Mouse (Mus musculus) midbrain, embryonic 15.5 days (tissue): ENCODE results near the gene Ltv1. TPM values are rescaled to one million over a fixed set of nuclear protein-coding genes. Genes with fewer than 3 reads are reported as not detected.
"Not testable (repeated sequence)": the region's sequence is repeated elsewhere in the genome, so short reads cannot be mapped to it uniquely, and the experiment has no call there.

Experiments
- ATAC-seq: fragments of 200-750 bp; cut with Nextera tagmentation; replicated peaks from 2 replicates; pipeline ENCODE4 v1.8.0; 2017; ENCODE audit warnings: moderate TSS enrichment
- H3K27ac ChIP-seq: fragments of 300-500 bp; sonication (generic); 2 replicates; pipeline ENCODE4 v1.5.1; 2015; ENCODE audit warnings: mild to moderate bottlenecking, inconsistent platforms
- H3K27me3 ChIP-seq: fragments of 300-500 bp; sonication (generic); replicated peaks from 2 replicates; pipeline ENCODE4 v1.6.1; 2015; ENCODE audit warnings: inconsistent platforms
- H3K36me3 ChIP-seq: fragments of 300-500 bp; sonication (generic); replicated peaks from 2 replicates; pipeline ENCODE4 v1.6.1; 2015; ENCODE audit warnings: inconsistent platforms
- H3K4me1 ChIP-seq: fragments of 300-500 bp; sonication (generic); 2 replicates; pipeline ENCODE4 v1.6.1; 2015; ENCODE audit warnings: inconsistent platforms
- H3K4me2 ChIP-seq: fragments of 300-500 bp; sonication (generic); 2 replicates; pipeline ENCODE4 v1.6.1; 2015; ENCODE audit warnings: inconsistent platforms, mild to moderate bottlenecking, moderate library complexity
- H3K4me3 ChIP-seq: fragments of 300-500 bp; sonication (generic); 2 replicates; pipeline ENCODE4 v1.5.1; 2015; ENCODE audit warnings: mild to moderate bottlenecking, inconsistent platforms
- H3K9ac ChIP-seq: fragments of 300-500 bp; sonication (generic); 2 replicates; pipeline ENCODE4 v1.6.1; 2015; ENCODE audit warnings: mild to moderate bottlenecking, inconsistent platforms
- H3K9me3 ChIP-seq: fragments of 300-500 bp; sonication (generic); 2 replicates; pipeline ENCODE4 v1.6.1; 2016; ENCODE audit warnings: inconsistent platforms
- WGBS: fragments of 180-500 bp; shearing (Covaris S2); methylation state at CpG from one replicate; pipeline ENCODE4 v1.1.7; 2015; ENCODE audit warnings: mixed read lengths; 5-methylcytosine and 5-hydroxymethylcytosine counted together
- polyA plus RNA-seq: library from polyadenylated mRNA; unstranded; fragments of >200 nt; fragmentation: Nextera tagmentation; extraction: Ambion mirVana; gene quantifications from 2 replicates; pipeline ENCODE4 v1.2.1, GENCODE M21; 2015

The Ltv1 gene
- polyA plus RNA-seq, 1 experiment from 2014 or later: 33.7 TPM

- Histone ChIP-seq H3K4me3 (no peak overlapping the region), H3K4me1 (no peaks in the 10 kb centered on the region), H3K27ac (no peak overlapping the region), H3K9ac (no peak overlapping the region), H3K27me3 (no peaks in the 10 kb centered on the region), H3K36me3 (no peaks in the 10 kb centered on the region), H3K9me3 (no peaks in the 10 kb centered on the region), H3K4me2 (no peak overlapping the region)
- ATAC-seq: no peak
- 85% methylated on average over 12 of the region's 12 CpGs for WGBS
Observed at GRCm38 (mm10) chr10:13213956-13214355, 21.0 kb upstream of the Ltv1 start.

- H3K4me3 ChIP-seq: no peak overlapping the region
- ATAC-seq: no peak
- no peaks in the 10 kb centered on the region for H3K27me3 ChIP-seq
- H3K27ac ChIP-seq: no peak overlapping the region
- H3K9me3 ChIP-seq: no peaks in the 10 kb centered on the region
- H3K4me2 ChIP-seq: no peak overlapping the region
- H3K4me1 ChIP-seq: no peaks in the 10 kb centered on the region
- WGBS: 86% methylated on average over 6 of the region's 6 CpGs
- H3K9ac ChIP-seq: no peak overlapping the region
- no peaks in the 10 kb centered on the region for H3K36me3 ChIP-seq
Observed at GRCm38 (mm10) chr10:13212829-13213228, 19.9 kb upstream of the Ltv1 start.

GRCm38 (mm10) chr10:13212326-13212725, 19.4 kb upstream of the Ltv1 start:
- no peaks in the 10 kb centered on the region for H3K36me3 ChIP-seq
- no peak overlapping the region for H3K9ac ChIP-seq
- H3K4me3 ChIP-seq: no peak overlapping the region
- no peak for ATAC-seq
- H3K27me3 ChIP-seq: no peaks in the 10 kb centered on the region
- no peak overlapping the region for H3K27ac ChIP-seq
- WGBS: 68% methylated on average over 9 of the region's 9 CpGs
- no peaks in the 10 kb centered on the region for H3K4me1 ChIP-seq
- no peak overlapping the region for H3K4me2 ChIP-seq
- H3K9me3 ChIP-seq: no peaks in the 10 kb centered on the region

- H3K4me1 ChIP-seq: no peaks in the 10 kb centered on the region
- H3K9ac ChIP-seq: no peak overlapping the region
- no peak overlapping the region for H3K4me2 ChIP-seq
- no peaks in the 10 kb centered on the region for H3K27me3 ChIP-seq
- H3K27ac ChIP-seq: no peak overlapping the region
- ATAC-seq: no peak
- no peaks in the 10 kb centered on the region for H3K36me3 ChIP-seq
- H3K4me3 ChIP-seq: no peak overlapping the region
- WGBS: 72% methylated on average over 8 of the region's 8 CpGs
- no peaks in the 10 kb centered on the region for H3K9me3 ChIP-seq
Observed at GRCm38 (mm10) chr10:13209930-13210637, 17.1 kb upstream of the Ltv1 start.

GRCm38 (mm10) chr10:13209506-13209905, 16.5 kb upstream of the Ltv1 start:
- Histone ChIP-seq H3K4me3 (no peak overlapping the region), H3K9ac (no peak overlapping the region), H3K27me3 (no peaks in the 10 kb centered on the region), H3K36me3 (no peaks in the 10 kb centered on the region), H3K4me2 (no peak overlapping the region), H3K9me3 (no peaks in the 10 kb centered on the region), H3K4me1 (no peaks in the 10 kb centered on the region), H3K27ac (no peak overlapping the region)
- WGBS: 52% methylated on average over 3 of the region's 3 CpGs
- ATAC-seq: no peak

GRCm38 (mm10) chr10:13209061-13209460, 16.1 kb upstream of the Ltv1 start:
- Histone ChIP-seq H3K9ac (no peak overlapping the region), H3K27me3 (no peaks in the 10 kb centered on the region), H3K4me1 (no peaks in the 10 kb centered on the region), H3K9me3 (no peaks in the 10 kb centered on the region), H3K4me2 (no peak overlapping the region), H3K36me3 (no peaks in the 10 kb centered on the region), H3K4me3 (no peak overlapping the region), H3K27ac (no peak overlapping the region)
- no peak for ATAC-seq
- 88% methylated on average over 4 of the region's 4 CpGs for WGBS

- Histone ChIP-seq H3K9me3 (no peaks in the 10 kb centered on the region), H3K27ac (no peak overlapping the region), H3K4me2 (no peak overlapping the region), H3K9ac (no peak overlapping the region), H3K4me3 (no peak overlapping the region), H3K27me3 (no peaks in the 10 kb centered on the region), H3K36me3 (no peaks in the 10 kb centered on the region), H3K4me1 (no peaks in the 10 kb centered on the region)
- ATAC-seq: no peak
- WGBS: 91% methylated on average over 6 of the region's 6 CpGs
Observed at GRCm38 (mm10) chr10:13201741-13202293, 8.8 kb upstream of the Ltv1 start.

- no peaks in the 10 kb centered on the region for H3K4me1 ChIP-seq
Observed at GRCm38 (mm10) chr10:13200862-13201261, 7.9 kb upstream of the Ltv1 start.

GRCm38 (mm10) chr10:13199234-13199633, 6.3 kb upstream of the Ltv1 start:
- H3K27ac ChIP-seq: no peak overlapping the region
- no peak overlapping the region for H3K4me3 ChIP-seq
- H3K4me1 ChIP-seq: no peaks in the 10 kb centered on the region
- no peak for ATAC-seq
- 97% methylated on average over 1 of the region's 1 CpGs for WGBS
- no peaks in the 10 kb centered on the region for H3K27me3 ChIP-seq
- no peaks in the 10 kb centered on the region for H3K36me3 ChIP-seq
- no peaks in the 10 kb centered on the region for H3K9me3 ChIP-seq
- H3K4me2 ChIP-seq: no peak overlapping the region
- no peak overlapping the region for H3K9ac ChIP-seq

More at GRCm38 (mm10) chr10:13200862-13201261, 7.9 kb upstream of the Ltv1 start:
- H3K4me3 ChIP-seq: no peak overlapping the region
- 92% methylated on average over 3 of the region's 3 CpGs for WGBS
- no peak overlapping the region for H3K9ac ChIP-seq
- no peaks in the 10 kb centered on the region for H3K36me3 ChIP-seq
- H3K4me2 ChIP-seq: no peak overlapping the region
- H3K27me3 ChIP-seq: no peaks in the 10 kb centered on the region
- no peak overlapping the region for H3K27ac ChIP-seq
- no peaks in the 10 kb centered on the region for H3K9me3 ChIP-seq
- no peak for ATAC-seq

- H3K27me3 ChIP-seq: no peaks in the 10 kb centered on the region
- no peak overlapping the region for H3K9ac ChIP-seq
- H3K36me3 ChIP-seq: no peaks in the 10 kb centered on the region
- no peaks in the 10 kb centered on the region for H3K9me3 ChIP-seq
- H3K4me2 ChIP-seq: no peak overlapping the region
- peaks cover 6% of the 10 kb centered on the region for H3K4me1 ChIP-seq
- no peak overlapping the region for H3K27ac ChIP-seq
- no peak overlapping the region for H3K4me3 ChIP-seq
- ATAC-seq: no peak
- WGBS: 84% methylated on average over 8 of the region's 8 CpGs
Observed at GRCm38 (mm10) chr10:13196872-13197507, 4.0 kb upstream of the Ltv1 start.

- Histone ChIP-seq H3K4me2 (peak overlapping the region; percentile 71), H3K4me3 (peak overlapping the region; percentile 97)
- not testable (repeated sequence) for H3K9me3 ChIP-seq, H3K27me3 ChIP-seq, H3K27ac ChIP-seq, H3K36me3 ChIP-seq, H3K9ac ChIP-seq, H3K4me1 ChIP-seq
- 86% methylated on average over 7 of the region's 7 CpGs for WGBS
- peak; percentile 27 for ATAC-seq
Observed at GRCm38 (mm10) chr10:13193496-13193895, 528 bp upstream of the Ltv1 start.

GRCm38 (mm10) chr10:13189881-13190280, 3.1 kb downstream of the Ltv1 start:
- Histone ChIP-seq H3K4me2 (no peak overlapping the region), H3K4me3 (no peak overlapping the region), H3K9ac (no peak overlapping the region), H3K4me1 (peaks cover 8% of the 10 kb centered on the region), H3K27ac (no peak overlapping the region), H3K9me3 (no peaks in the 10 kb centered on the region), H3K36me3 (peaks cover 7% of the 10 kb centered on the region; the same call in 1 of the 2 replicates), H3K27me3 (no peaks in the 10 kb centered on the region)
- 97% methylated on average over 5 of the region's 5 CpGs for WGBS
- ATAC-seq: no peak

- 95% methylated on average over 3 of the region's 3 CpGs for WGBS
- no peak overlapping the region for H3K9ac ChIP-seq
- H3K4me3 ChIP-seq: no peak overlapping the region
- H3K4me2 ChIP-seq: no peak overlapping the region
- no peak overlapping the region for H3K27ac ChIP-seq
- no peaks in the 10 kb centered on the region for H3K27me3 ChIP-seq
- ATAC-seq: no peak
- H3K4me1 ChIP-seq: no peaks in the 10 kb centered on the region
- H3K36me3 ChIP-seq: peaks cover 10% of the 10 kb centered on the region
- no peaks in the 10 kb centered on the region for H3K9me3 ChIP-seq
Observed at GRCm38 (mm10) chr10:13186754-13187153, 6.2 kb downstream of the Ltv1 start.
